Mouse (Mus musculus) erythroblast, embryonic 14.5 days (primary cell): Measurements from ENCODE around the gene Adamts18. TPM values are rescaled to one million over a fixed set of nuclear protein-coding genes. Genes with fewer than 3 reads are reported as not detected.

Experiments used
- H3K27me3 ChIP-seq: 2 replicates; pipeline ENCODE4 v1.6.1; 2012; ENCODE audit warnings: inconsistent platforms; ENCODE audit not compliant: control insufficient read depth
- H3K36me3 ChIP-seq: 2 replicates; pipeline ENCODE4 v1.6.1; 2012; ENCODE audit warnings: mild to moderate bottlenecking, inconsistent platforms; ENCODE audit not compliant: control insufficient read depth
- H3K4me1 ChIP-seq: 2 replicates; pipeline ENCODE4 v1.6.1; 2012; ENCODE audit warnings: inconsistent platforms; ENCODE audit not compliant: control insufficient read depth
- H3K4me3 ChIP-seq: replicated peaks from 2 replicates; pipeline ENCODE3; 2012; ENCODE audit warnings: moderate library complexity, mild to moderate bottlenecking, inconsistent platforms
- H3K9me3 ChIP-seq: 2 replicates; pipeline ENCODE4 v1.6.1; 2012; ENCODE audit warnings: low read length, inconsistent platforms, mixed read lengths; ENCODE audit not compliant: control insufficient read depth
- GATA1 ChIP-seq: IDR thresholded peaks from 2 replicates; pipeline ENCODE4 v1.6.1; 2012; ENCODE audit warnings: low read length, inconsistent platforms, mixed read lengths
- TAL1 ChIP-seq: IDR thresholded peaks from 3 replicates; pipeline ENCODE4 v1.6.1; 2012; ENCODE audit warnings: low read length, inconsistent platforms, mixed read lengths
- polyA plus RNA-seq: library from polyadenylated mRNA; stranded (reverse); fragments of >175 nt; gene quantifications from 2 replicates; pipeline ENCODE4 v1.2.3, GENCODE M21; 2012

Gene Adamts18
- not detected in 2 replicates for polyA plus RNA-seq

DNA sequence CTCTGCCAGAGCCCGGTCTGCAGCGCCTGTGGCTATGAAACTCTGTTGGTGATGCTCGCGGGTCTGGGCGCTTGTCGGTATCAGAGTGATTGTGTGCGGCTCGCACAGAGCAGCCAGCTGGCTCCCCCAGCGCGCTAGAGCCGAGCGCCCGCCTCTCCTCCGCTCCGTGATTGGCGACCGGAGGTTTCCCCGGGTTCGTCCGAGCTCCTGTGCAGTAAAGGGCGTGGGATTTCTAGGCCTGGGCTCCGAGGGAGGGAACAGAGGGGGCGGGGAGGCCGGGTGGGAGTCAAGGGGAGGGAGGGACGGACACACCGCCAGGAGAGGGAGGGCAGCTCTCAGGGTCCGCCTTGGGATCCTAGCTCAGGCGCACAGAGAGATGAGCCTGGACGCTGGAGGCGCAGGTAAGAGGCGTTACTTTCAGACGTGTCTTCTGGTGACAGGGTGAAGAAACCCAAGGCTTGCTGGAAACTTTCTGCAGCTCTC lies at the start of gene Adamts18:
Gene Adamts18, minus strand, starts transcription at position 86 of the 483 bp plus-strand sequence.
- Histone ChIP-seq H3K36me3 (no peaks in the 10 kb centered on the region), H3K27me3 (peaks cover 32% of the 10 kb centered on the region), H3K4me3 (no peak within 1 kb of the TSS), H3K4me1 (no peaks in the 10 kb centered on the region), H3K9me3 (no peaks in the 10 kb centered on the region)
- TF ChIP-seq TAL1 (no peak), GATA1 (no peak)

DNA sequence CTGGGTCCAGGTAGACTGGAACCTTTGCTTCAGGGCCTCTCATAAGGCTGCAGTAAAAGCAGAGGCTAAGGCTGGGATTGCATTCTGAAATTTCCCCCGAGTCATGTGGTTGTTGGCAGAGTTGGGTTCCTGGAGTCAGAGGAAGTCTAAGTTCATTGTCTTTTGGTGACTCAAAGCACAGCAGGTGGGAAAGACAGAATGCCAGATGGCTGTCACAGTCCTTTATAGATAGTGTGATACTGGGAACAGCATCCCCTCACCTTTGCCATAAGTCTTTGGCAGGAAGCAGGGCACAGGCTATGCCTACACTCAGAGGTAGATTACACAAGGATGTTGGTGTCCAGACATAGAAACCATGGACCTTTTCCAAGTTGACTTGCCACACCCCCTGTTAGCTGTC lies 47.9 kb upstream of the Adamts18 start:
- Histone ChIP-seq H3K36me3 (no peaks in the 10 kb centered on the region), H3K4me3 (no peak overlapping the region), H3K27me3 (no peaks in the 10 kb centered on the region), H3K9me3 (peaks cover 21% of the 10 kb centered on the region), H3K4me1 (no peaks in the 10 kb centered on the region)
- no peak for TF ChIP-seq GATA1
- TF ChIP-seq TAL1 = no peak

GRCm38 (mm10) chr8:113891376-113891775 lies 42.8 kb upstream of the Adamts18 start:
- Histone ChIP-seq H3K4me1 (no peaks in the 10 kb centered on the region), H3K36me3 (no peaks in the 10 kb centered on the region), H3K9me3 (peaks cover 23% of the 10 kb centered on the region), H3K4me3 (no peak overlapping the region), H3K27me3 (no peaks in the 10 kb centered on the region)
- TF ChIP-seq TAL1 (no peak), GATA1 (no peak)

DNA sequence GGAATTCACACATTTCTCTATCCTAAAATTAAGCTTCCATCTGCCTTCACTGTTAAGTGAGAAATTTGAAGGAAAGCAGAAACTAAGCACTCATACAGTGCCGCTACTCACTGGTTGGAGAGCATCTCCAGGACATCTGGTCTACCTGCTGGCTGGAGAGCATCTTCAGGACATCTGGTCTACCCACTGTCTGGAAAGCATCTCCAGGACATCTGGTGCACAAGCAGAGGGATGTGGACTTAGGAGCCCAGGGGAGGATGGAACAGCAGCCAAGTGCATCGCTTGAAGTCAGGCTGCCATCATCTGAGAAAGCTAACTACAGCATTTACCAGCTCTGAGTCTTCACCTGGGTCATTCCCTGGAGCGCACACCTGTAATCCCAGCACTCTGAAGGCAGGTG lies 38.0 kb upstream of the Adamts18 start:
- Histone ChIP-seq H3K9me3 (peaks cover 14% of the 10 kb centered on the region; the same call in 1 of the 2 replicates), H3K4me1 (no peaks in the 10 kb centered on the region), H3K27me3 (no peaks in the 10 kb centered on the region), H3K36me3 (no peaks in the 10 kb centered on the region), H3K4me3 (no peak overlapping the region)
- no peak for TF ChIP-seq GATA1
- TF ChIP-seq TAL1 = no peak

DNA sequence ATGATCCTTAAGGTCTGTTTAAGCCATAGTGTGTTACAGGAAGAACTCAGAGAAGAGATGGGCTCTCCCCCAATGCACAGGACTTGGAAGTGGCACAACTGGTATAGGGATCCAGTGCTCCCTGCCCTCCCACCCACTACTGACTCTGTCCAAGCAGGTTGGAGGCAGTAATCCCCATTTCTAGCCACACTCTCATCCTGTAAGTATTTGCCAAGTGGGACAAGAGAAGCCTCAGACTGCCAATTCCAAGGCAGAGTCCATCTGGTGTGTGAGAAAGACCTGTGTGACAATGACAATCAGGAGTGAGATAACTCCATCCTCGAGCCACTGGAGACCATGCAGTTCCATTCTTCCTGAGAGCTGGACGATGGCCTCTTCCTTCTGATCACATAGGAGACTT lies 36.6 kb upstream of the Adamts18 start:
- Histone ChIP-seq H3K9me3 (peaks cover 10% of the 10 kb centered on the region; the same call in 1 of the 2 replicates), H3K4me3 (no peak overlapping the region), H3K36me3 (no peaks in the 10 kb centered on the region), H3K27me3 (no peaks in the 10 kb centered on the region), H3K4me1 (no peaks in the 10 kb centered on the region)
- TF ChIP-seq TAL1 = no peak
- no peak for TF ChIP-seq GATA1

- H3K36me3 ChIP-seq = no peaks in the 10 kb centered on the region
- peaks cover 7% of the 10 kb centered on the region; the same call in 1 of the 2 replicates for H3K9me3 ChIP-seq
- H3K4me3 ChIP-seq = no peak overlapping the region
- H3K27me3 ChIP-seq = no peaks in the 10 kb centered on the region
- TF ChIP-seq TAL1 = no peak
- no peak for TF ChIP-seq GATA1
- H3K4me1 ChIP-seq = no peaks in the 10 kb centered on the region
Measured at GRCm38 (mm10) chr8:113883994-113884393, 35.5 kb upstream of the Adamts18 start.

- TF ChIP-seq TAL1 = no peak
- TF ChIP-seq GATA1 = no peak
Measured at GRCm38 (mm10) chr8:113882558-113882957, 34.0 kb upstream of the Adamts18 start.

GRCm38 (mm10) chr8:113878411-113879006 lies 30.0 kb upstream of the Adamts18 start:
- H3K4me1 ChIP-seq = no peaks in the 10 kb centered on the region
- H3K27me3 ChIP-seq = no peaks in the 10 kb centered on the region
- H3K36me3 ChIP-seq = no peaks in the 10 kb centered on the region
- TF ChIP-seq TAL1 (no peak), GATA1 (no peak)
- no peak overlapping the region for H3K4me3 ChIP-seq
- H3K9me3 ChIP-seq = peaks cover 11% of the 10 kb centered on the region

More at GRCm38 (mm10) chr8:113882558-113882957, 34.0 kb upstream of the Adamts18 start:
- Histone ChIP-seq H3K27me3 (no peaks in the 10 kb centered on the region), H3K9me3 (peaks cover 7% of the 10 kb centered on the region; the same call in 1 of the 2 replicates), H3K4me3 (no peak overlapping the region), H3K36me3 (no peaks in the 10 kb centered on the region), H3K4me1 (no peaks in the 10 kb centered on the region)

DNA sequence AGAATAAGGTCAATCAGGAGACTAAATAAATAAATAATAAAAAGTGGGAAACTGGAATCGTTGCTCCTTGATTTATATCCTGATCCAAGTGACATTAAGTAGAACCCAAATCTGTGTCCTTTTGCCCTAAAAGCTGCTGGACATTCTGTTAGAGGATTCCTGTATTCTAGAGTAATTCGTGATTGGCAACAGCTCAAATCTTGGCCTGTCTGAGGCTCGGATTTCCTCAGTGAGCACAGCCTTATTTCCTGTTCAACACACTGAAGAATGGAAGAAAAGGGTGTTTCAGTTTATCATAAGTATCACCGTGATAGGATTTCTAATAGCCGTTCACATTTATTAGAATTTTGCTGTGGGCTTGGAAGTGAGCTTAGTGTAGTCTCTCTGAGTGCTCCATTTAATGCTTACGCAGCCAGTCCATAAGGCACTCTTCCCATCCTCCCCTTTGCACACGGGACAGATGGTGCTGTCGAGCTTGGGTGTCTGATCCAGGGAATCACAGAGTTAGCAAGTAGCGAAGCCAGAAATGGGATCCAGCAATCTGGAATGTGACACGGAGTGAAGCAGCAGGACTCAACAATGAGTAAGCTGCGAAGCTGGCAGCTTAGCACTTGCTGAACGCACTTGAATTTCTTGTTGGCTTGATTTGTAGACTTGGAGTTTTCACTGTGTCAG lies 25.0 kb upstream of the Adamts18 start:
- no peaks in the 10 kb centered on the region for H3K27me3 ChIP-seq
- TF ChIP-seq GATA1 (no peak), TAL1 (no peak)

More for the DNA sequence above, 25.0 kb upstream of the Adamts18 start:
- Histone ChIP-seq H3K36me3 (no peaks in the 10 kb centered on the region), H3K9me3 (peaks cover 11% of the 10 kb centered on the region), H3K4me1 (no peaks in the 10 kb centered on the region), H3K4me3 (no peak overlapping the region)
